Mouse (Mus musculus) right cerebral cortex, postnatal 36 days (tissue): ENCODE measurements at regions not wholly inside any gene's neighbourhood (a gene's known extent, or its start where the extent isn't known, plus 50 kb on each side); places are given as distances from the start of the nearest gene placed in this dataset.
"Not testable (repeated sequence)": the region's sequence is repeated elsewhere in the genome, so short reads cannot be mapped to it uniquely, and the experiment has no call there.

Experiments
- DNase-seq, 2 experiments: peaks; one replicate each; pipeline ENCODE4 v3.0.0; 2022; ENCODE audit warnings: low spot score in 2 of 2, mixed read lengths in 1 of 2

DNA sequence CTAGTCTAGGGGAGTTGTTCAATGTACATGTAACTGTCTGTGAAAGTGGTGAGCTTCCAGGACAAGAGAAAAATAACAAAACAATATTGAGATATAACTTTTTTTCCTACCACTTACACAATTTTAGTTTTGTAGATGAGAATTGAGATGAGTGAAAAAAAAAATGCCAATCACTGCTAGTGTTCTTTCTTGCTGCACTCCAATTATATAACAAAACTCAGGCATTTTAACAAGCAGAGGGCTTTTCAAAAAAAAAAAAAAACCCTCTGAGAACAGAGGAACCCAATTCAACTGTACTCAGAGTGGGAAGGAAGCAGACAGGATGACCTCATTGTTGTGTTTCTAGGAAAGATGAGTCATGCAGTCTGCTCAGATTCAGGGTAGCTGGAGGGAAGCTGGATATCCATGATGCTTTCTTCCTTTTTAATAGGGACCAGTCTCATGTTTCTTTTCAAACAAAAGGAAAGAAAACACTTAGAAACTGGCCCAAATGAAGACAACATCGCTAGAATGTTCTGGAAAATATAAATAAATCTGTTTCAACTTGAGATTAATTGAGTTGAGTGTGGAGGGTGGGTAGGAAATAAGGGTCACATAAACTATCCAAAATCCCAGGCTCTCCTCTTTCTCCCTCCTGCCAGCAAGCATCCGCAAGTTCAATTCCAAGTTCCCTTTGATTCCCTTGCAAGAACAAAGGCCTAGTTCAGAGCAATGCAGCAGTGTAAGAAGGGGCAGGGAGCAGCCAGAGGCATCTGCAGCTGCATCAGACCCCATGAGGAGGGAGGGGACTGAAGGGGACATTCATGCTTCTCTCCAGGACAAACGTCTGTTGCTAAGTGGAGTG lies 250.6 kb downstream of the Trib2 start:
- peak in 1 of 2 experiments; percentile 43 for DNase-seq

DNA sequence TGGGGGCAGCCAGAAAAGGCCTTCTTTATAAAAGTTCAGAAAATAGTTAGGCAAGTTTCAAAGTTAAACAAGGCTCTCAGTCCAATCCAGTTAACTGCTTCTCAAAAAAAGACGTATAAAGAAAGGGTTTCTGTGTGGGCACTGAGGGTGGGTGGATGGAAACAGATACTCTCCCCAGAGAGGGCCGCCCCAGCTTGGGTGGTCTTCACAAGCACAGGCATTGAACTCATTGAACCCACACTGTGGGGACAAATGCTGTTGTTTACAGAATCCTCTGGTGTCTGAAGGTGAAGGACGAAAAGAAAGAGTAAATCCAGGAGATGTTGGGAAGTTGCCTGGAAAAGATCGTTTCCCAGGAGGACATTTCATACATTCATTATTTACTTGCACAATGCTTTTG lies 253.9 kb downstream of the Trib2 start:
- no peak for DNase-seq

DNA sequence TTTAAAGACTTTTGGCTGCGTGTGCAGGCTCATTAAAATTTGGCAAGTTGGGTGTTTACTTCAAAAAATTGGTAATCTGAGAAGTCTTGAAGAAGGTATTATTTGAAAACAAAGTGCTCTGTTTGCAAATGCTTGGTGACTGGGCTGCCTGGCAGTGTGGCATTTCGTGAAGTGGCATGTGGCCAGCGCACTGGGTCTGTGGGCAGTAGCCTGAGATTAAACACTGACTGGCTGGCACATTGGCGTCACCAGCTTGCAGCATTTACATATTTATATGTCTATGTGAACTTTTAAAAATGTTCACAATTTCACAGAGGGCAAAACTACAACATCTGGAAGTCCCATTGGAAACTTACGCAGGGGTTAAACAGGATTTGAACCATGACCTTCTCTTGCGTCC lies 261.3 kb downstream of the Trib2 start:
- DNase-seq, result peak in 1 of 2 experiments; percentile 26

DNA sequence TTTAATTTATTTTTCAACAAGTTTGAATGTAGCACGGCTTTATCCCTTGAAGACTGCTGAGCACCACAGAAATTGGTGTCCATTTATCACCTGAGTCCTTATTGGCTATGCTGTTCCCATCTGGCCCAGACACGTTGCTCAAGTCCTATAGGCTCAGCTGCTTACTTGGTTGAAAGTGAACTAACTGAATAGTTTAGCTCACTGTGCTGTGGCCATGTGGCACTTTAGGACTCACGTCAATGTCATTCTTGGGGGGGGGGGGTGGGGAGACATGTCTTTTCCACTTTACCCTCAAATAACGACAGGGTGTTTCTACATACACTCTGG lies 263.1 kb downstream of the Trib2 start:
- no peak for DNase-seq

DNA sequence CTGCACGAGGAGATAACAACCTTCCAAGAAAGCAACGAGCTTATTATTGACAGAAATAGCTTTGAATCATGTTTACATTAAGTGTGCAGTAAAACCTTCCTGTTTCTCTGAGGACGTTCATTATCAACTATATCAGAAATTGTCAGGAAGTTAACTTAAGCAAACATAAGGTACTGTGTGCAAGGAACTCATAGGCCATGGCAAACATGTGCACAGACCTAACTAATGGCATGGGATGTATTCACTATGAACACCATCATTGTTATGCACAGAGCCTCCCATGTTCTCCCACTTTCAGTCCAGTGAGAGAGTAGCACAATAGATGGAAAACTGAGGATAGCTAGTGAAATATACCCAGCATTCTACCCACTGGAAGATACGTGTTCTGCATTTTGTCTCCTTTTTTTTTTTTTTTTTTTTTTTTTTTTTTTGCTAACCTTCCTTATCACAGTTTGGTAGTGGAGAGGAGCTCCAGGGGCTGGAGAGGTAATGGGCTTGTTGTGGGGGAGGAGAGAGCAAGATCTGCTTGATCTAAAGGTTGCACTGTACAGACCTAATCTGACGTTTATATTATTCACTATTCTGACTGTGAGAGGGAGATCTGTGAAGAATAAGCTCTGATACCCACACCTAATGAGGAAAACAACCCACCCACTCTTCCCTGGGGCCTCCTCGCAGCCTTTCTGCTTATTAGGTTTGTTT lies 263.6 kb downstream of the Trib2 start:
- DNase-seq, result no peak

DNA sequence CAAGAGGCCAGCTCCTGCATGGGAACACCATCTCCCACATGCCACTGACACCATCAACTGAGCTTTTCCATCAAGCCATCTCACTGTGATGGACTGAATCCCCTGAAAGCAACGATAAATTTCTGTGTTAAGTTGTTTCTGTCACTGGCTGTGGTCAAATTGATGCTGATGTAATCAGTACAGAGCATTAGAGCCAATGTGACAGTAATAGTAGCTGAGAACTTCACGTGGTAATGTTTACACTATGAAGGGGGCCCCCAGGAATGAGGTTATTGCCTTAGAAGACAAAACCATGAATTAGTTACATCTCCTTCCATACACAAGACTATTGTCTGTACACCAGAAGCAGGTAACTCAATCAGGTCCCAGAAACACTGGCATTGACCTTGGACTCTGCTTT lies 264.5 kb downstream of the Trib2 start:
- DNase-seq, result no peak

DNA sequence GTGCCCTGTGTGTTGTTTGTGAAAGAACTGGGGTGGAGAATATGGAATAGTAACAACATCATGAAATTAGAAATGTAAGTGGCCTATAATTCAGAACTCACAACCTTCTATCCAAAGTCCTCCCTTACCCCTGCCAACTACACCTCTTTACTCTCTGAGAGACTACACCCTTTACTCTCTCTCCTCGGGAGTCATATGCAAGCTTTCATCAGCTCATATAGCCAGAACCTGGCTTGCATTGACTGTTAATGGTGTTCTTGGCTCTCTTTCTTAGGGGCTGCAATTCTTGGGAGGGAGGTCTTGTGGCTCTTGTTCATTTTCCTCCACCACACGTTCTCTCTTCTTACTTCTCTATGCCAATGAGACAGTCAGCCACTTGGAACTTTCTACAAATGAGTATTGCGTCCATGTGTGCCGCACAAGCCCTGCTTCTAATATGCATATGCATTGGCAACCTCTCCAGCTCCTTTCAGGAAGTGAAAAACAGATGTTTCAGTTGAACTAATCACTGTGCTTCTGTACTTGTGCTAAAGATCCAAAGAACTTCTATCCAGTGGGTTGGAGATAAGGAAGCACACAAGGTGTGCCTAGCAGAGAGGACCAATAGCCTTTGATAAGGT lies 265.3 kb downstream of the Trib2 start:
- no peak for DNase-seq

DNA sequence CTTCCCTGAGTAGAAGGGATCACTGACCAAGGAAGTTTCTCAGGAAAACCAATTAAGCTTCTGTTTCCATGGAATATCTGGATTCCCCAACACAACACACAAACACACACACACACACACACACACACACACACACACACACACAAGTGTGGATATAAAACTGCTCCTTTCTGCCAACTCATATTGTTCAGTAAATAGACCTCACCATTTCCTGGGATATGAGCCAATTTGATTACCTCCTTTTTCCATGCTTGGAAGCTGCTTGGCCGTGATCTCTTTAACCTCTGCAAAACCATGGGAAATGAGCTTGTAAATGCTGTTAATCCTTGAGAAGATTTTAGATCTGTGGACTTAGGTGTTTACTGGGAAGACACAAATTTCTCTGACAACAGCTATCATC lies 272.4 kb downstream of the Trib2 start:
- no peak for DNase-seq

DNA sequence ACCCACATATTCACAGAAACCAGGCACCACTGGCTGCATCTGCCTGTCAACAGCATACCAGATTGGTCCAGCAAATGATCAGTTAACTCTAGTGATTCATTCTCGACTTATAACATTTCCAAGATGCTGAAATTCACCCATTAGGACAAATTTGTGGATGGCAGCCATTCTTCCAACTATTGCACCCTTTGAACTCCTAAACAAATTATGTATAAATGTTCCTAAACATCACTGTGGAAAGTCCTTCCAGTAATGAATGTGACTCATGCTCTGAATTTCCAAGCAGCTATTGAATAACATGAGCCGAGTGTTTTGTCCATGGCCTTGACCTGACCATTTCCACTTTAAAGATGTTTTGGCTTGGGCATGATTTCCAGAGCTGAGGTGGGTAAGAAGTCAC lies 274.2 kb downstream of the Trib2 start:
- no peak for DNase-seq

DNA sequence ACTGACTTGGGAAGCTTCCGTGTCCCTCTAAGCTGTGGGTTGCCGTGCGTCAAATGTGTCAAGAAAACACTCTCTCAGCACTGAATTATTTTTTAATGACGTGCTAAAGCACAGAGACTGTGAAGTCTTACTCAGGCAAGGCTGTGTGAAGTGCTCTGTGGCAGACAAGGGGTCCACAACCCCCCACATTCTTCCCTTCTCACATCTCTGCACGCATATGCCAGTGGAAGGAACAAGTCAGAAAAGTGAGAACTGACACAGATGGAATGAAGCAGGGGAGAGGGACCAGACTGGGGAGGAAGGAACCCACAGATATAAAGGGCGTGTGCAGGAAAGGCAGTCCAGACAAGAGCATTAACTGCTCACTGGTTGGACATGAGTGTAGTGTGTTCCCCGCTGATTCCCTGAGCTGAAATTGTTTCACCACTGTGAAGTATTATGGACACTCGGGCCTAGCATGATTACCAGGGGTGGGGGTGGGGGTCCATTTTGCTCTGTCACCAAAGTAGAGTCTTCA lies 279.8 kb downstream of the Trib2 start:
- DNase-seq, result no peak

DNA sequence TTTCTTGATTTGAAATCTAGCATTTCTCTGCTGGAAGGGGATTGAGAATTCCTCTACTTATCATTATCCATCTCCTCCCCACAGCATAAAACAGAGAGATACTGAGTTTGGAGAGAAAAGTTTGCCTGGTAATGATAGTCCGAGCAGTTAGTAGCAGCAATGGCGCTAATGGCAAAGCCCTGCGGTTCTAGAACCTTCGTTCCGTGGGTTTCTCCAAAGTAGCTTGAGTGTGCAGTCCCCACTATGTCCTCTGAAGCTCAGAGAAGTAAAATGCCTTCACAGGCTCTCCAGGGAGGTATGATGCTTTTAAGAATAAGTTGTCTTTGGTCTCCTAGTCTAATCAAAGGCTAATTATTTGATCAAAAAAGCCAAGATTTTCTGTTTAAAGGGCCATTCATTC lies 280.5 kb downstream of the Trib2 start:
- DNase-seq, result no peak

DNA sequence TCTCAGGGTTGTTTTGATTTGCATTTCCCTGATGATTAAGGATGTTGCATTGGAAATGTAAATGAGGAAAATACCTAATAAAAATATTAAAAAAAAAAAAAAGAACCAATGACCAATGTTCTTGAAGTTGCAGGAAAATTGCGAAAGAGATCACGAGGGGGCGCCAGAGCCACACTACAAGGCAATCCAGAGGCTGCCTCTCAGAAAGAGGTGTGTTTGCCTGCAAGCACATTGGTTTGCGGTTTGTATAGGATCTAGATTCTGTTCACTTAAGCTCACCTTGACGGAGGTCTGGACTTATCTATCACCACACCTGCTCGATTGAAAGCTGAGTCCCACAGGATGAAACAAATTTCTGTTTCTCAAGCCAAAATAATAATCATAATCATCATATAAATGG lies 280.9 kb downstream of the Trib2 start:
- DNase-seq, result peak; percentile 69 to 70

DNA sequence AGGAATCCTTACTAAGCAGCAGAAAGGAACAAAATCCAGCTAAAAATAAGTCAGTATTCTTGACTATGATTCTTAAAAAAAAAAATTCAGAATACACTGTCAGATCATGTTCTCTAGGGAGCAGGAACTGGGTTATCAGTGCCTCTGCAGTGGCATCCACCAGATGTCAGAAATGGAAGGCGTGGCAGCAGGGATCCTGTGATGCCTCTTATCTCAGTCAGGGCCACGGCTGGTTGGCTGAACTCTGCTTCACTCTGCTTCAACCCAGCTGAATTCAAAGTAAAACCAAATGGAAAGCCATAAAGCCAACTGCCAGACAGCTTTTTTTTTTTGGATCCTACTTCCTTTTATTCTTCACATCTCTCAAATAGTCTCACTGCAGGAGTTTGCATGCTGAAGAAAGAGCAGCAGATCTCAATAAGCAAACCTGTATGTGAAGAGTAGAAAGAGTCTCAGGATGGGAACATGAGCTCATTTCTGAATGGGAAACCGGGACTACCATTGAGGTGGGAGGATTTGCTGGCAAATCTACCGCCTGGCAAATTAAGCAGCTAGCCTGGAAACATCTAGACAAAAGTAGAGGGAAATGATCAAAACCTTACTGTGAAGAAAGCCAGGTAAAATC lies 295.8 kb downstream of the Trib2 start:
- no peak for DNase-seq

DNA sequence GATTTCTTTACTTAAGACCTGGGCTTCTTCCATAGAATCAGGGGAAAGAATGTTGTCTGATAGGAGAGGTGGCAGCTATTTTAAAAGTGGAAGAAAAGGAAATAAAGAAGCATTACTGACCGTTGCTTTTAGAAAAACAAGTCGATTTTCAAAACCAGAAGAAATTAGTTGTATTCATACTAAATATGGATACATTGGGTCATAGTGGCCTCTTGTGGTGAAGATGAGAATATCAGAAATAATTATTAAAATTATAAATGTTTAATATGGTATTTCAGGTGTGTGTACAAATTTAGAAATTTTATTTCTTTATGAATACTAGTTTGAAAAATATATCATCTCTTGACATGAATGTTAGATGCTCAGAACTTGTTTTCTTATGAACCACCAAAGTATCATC lies 304.7 kb downstream of the Trib2 start:
- DNase-seq, result no peak

DNA sequence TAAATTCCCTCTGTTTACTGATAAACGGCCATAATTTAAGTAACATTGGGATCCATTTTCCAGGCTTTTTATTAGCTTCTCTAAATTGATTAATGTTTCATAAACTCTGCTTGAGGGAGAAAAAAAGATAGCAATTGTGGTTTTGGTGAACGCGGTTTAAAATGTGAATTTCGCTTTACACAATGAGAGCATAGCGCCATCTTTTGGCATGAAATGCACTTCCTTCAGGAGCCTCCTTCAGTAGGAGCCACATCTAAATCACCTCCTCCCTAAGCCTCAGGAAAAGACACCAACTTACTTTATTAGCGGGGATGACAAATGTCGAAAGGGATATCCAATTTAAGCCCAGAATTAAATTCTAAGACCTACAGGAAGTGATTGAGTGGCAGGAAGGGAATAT lies 309.1 kb downstream of the Trib2 start:
- DNase-seq, result peak; percentile 8 to 14

DNA sequence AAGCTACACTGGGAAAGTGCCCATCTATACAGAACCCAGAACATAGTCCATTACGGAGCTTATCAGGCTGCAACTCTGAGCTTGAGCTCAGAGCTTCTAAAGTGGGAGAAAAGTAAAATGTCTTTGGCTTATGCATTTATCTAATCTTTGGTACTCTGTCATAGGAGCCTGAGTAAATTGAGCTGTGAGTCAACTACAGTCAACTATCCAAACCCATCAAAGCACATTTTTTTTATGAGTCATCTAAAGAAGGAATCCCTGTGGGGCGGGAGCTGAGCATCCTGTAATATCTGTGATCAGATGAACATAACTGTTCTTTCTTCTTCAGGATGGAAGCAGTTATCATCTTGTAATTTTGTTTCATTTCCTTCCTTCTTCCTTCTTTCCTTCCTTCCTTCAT lies 323.1 kb downstream of the Trib2 start:
- no peak for DNase-seq

DNA sequence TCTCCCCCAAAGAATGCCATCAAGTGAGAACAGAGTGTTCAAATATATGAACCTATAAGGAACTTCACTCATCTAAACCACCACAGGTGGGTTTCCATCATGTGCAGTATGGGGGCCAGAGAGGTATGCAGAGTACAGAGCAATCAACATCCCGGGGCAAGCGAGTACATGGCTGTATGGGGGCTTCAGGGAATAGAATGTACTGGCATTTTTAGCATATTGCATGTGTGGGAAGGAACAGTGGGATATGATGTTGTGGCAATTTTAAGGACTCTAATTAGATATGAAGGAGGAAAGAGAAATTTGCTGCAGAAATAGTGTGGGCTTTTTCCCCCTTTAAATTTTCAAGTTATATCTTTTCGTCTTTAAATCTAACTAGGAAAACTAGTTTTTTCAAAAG lies 344.0 kb downstream of the Trib2 start:
- DNase-seq, result no peak

DNA sequence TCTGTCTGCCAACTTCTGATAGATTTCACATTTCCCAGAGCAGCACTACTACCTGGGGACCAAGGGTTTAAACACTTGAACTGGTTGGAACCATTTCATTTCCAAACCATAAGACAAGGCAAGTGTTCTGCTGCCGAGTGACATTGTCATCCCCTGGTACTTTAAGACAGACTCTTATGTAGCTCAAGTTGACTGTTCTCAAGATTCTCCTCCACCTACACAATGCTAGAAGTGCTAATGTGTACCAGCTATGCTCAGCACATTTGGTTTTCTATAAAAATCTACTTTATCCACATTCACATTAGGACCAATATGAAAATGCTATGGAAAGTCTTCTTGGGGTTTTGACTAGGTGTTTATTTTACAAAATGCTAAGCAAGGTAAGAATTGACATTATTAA lies 357.3 kb downstream of the Trib2 start:
- peak in 1 of 2 experiments; percentile 27 for DNase-seq

DNA sequence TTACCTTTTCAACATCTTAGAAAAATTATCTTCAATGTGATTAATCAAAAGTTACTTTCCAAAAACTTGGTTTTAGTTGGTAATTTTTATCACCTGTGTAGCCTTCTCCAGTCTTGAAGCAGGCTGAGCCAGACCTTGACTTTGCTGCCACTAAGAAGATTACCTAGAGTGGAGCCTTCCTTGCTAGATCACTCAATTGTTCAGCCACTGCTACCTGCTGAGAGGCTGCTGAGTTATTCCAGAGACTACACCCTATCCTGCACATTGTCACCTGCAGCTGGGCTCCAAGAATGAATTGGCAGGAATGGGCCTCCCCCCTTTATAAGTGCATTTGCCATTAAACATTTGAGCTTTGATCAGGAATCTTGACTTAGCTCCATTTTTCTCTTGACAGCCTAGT lies 360.4 kb downstream of the Trib2 start:
- not testable (repeated sequence) for DNase-seq

DNA sequence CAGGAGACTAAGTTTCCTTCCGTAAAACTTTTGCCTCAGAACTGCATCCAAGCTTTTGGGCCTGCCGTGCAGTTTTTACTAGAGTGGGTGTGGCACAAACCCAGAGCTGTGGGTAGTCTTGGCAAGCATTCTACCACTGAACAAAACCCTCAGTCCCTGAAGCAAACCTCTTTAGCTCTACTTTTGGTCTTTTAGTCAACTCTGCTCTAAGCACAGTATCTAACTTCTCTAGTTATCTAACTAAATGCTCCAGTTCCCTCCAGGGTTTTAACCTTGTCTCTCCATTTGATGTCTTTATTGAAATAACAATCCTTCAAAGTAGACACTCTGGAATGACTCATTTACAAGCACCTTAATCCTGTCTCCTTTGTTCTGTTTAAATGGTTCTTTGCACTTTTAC lies 361.0 kb downstream of the Trib2 start:
- no peak for DNase-seq

DNA sequence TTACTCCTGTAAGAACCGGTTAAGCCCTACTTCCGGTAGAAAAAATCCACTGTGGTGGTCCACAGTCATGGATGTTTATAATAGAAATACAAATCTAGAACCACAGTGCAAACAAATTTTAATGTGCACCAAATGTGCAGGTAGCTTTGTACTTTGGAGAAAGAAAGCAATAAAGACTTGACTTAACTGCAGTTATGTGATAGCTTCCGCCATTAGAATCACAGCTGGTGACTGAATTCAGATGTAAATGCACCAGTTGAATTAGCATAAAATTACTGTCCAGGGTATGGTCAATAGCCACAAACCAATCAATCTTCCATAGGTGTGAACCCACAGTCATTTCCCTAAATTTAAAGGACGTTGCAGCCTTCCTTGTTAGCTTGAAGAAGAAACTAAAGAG lies 367.2 kb downstream of the Trib2 start:
- no peak for DNase-seq

DNA sequence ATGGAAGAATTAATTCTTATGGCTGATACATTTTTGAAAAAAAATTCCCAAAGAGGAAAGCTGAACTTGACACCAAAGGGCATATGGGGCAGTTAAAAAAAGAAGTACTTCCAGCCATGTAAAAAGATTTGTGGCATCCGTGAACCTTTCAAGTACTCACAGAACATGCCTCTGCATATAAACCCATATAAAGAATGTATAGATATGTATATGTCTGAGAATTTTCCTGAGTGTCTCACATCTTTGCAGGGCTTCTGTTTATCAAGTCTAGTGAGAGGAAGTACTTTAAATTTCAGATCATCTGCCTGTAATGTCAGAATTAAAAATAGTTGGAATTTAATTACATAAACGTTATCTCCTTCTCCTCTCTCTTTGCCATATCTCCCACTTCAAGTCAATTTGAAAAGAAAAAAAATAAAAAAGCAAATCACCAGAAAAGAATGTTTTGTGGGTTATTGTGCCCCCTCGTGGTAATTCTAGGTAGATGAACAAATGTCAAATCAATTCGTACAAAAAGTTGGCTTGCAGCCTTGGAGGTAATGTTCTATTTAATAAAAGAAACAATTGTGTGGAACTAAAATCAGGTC lies 400.4 kb downstream of the Trib2 start:
- no peak for DNase-seq
